Mouse (Mus musculus) forebrain, embryonic 12.5 days (tissue): Measurements from ENCODE around the gene Pcare. TPM values are rescaled to one million over a fixed set of nuclear protein-coding genes. Genes with fewer than 3 reads are reported as not detected.

ENCODE experiments used
- ATAC-seq: fragments of 200-750 bp; cut with Nextera tagmentation; 2 replicates; pipeline ENCODE4 v1.8.0; 2017; ENCODE audit warnings: moderate TSS enrichment; ENCODE audit not compliant: low FRiP score
- H3K27ac ChIP-seq: fragments of 300-500 bp; sonication (generic); 2 replicates; pipeline ENCODE4 v1.5.1; 2016; ENCODE audit warnings: mild to moderate bottlenecking
- H3K27me3 ChIP-seq: fragments of 300-500 bp; sonication (generic); 2 replicates; pipeline ENCODE4 v1.6.1; 2016; ENCODE audit warnings: mild to moderate bottlenecking
- H3K36me3 ChIP-seq: fragments of 300-500 bp; sonication (generic); replicated peaks from 2 replicates; pipeline ENCODE4 v1.6.1; 2016; ENCODE audit warnings: mild to moderate bottlenecking
- H3K4me1 ChIP-seq: fragments of 300-500 bp; sonication (generic); 2 replicates; pipeline ENCODE4 v1.6.1; 2016
- H3K4me2 ChIP-seq: fragments of 300-500 bp; sonication (generic); 2 replicates; pipeline ENCODE4 v1.6.1; 2016; ENCODE audit warnings: mild to moderate bottlenecking, moderate library complexity
- H3K4me3 ChIP-seq: fragments of 300-500 bp; sonication (generic); replicated peaks from 2 replicates; pipeline ENCODE4 v1.5.1; 2016; ENCODE audit warnings: mild to moderate bottlenecking
- H3K9ac ChIP-seq: fragments of 300-500 bp; sonication (generic); 2 replicates; pipeline ENCODE4 v1.6.1; 2016; ENCODE audit warnings: mild to moderate bottlenecking
- H3K9me3 ChIP-seq: fragments of 300-500 bp; sonication (generic); 2 replicates; pipeline ENCODE4 v1.6.1; 2016
- WGBS: fragments of 180-500 bp; shearing (Covaris S2); methylation state at CpG from one replicate; pipeline ENCODE4 v1.1.7; 2016; 5-methylcytosine and 5-hydroxymethylcytosine counted together
- polyA plus RNA-seq: library from polyadenylated mRNA; unstranded; fragments of >200 nt; fragmentation: Nextera tagmentation; extraction: Ambion mirVana; gene quantifications from 2 replicates; pipeline ENCODE4 v1.2.1, GENCODE M21; 2016

The Pcare gene
- polyA plus RNA-seq, 1 experiment from 2014 or later, result not detected

DNA sequence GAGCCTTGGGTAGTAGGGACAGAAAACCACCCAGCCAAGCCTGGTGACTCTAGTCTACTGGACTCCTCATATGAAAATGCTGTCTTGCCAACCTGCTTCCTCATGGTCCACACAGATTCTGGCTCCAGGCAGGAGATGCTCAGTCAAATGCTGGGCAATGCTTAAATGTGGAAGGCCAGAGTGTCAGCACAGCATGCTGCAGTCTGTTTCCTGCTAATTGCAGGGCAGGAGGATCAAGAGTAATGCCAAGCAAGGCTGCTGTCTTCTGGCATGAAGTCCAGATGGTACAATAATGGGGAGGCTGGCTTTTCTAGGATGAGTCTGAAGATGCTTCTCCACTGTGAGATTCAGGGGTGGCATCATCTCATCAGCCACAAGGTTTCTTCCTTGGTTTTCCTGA lies 32.3 kb downstream of the Pcare start:
- no peaks in the 10 kb centered on the region for H3K27me3 ChIP-seq
- H3K9ac ChIP-seq, result no peak overlapping the region
- H3K9me3 ChIP-seq, result no peaks in the 10 kb centered on the region
- no peak overlapping the region for H3K4me2 ChIP-seq
- H3K27ac ChIP-seq, result no peak overlapping the region
- H3K36me3 ChIP-seq, result no peaks in the 10 kb centered on the region
- ATAC-seq, result no peak
- H3K4me3 ChIP-seq, result no peak overlapping the region
- no peaks in the 10 kb centered on the region for H3K4me1 ChIP-seq

- 89% methylated on average over 8 of the region's 8 CpGs for WGBS
- H3K9me3 ChIP-seq, result no peaks in the 10 kb centered on the region
- no peak for ATAC-seq
These were observed 34.6 kb downstream of the Pcare start for GRCm38 (mm10) chr17:71717881-71718625.

GRCm38 (mm10) chr17:71715034-71715433 lies 37.7 kb downstream of the Pcare start:
- H3K4me1 ChIP-seq, result no peaks in the 10 kb centered on the region
- ATAC-seq, result no peak
- H3K4me3 ChIP-seq, result no peak overlapping the region
- no peaks in the 10 kb centered on the region for H3K9me3 ChIP-seq
- no peak overlapping the region for H3K4me2 ChIP-seq
- H3K36me3 ChIP-seq, result no peaks in the 10 kb centered on the region
- H3K27ac ChIP-seq, result no peak overlapping the region
- no peak overlapping the region for H3K9ac ChIP-seq
- WGBS, result 86% methylated on average over 3 of the region's 3 CpGs
- no peaks in the 10 kb centered on the region for H3K27me3 ChIP-seq

More at GRCm38 (mm10) chr17:71717881-71718625, 34.6 kb downstream of the Pcare start:
- Histone ChIP-seq H3K9ac (no peak overlapping the region), H3K4me2 (no peak overlapping the region), H3K27me3 (no peaks in the 10 kb centered on the region), H3K36me3 (no peaks in the 10 kb centered on the region), H3K4me1 (no peaks in the 10 kb centered on the region), H3K27ac (no peak overlapping the region), H3K4me3 (no peak overlapping the region)

GRCm38 (mm10) chr17:71712279-71712678 lies 40.4 kb downstream of the Pcare start:
- H3K36me3 ChIP-seq, result no peaks in the 10 kb centered on the region
- H3K9me3 ChIP-seq, result no peaks in the 10 kb centered on the region
- no peak overlapping the region for H3K9ac ChIP-seq
- peaks cover 7% of the 10 kb centered on the region; the same call in 1 of the 2 replicates for H3K4me1 ChIP-seq
- 79% methylated on average over 6 of the region's 6 CpGs for WGBS
- ATAC-seq, result no peak
- no peaks in the 10 kb centered on the region for H3K27me3 ChIP-seq
- H3K4me3 ChIP-seq, result no peak overlapping the region
- no peak overlapping the region for H3K27ac ChIP-seq
- H3K4me2 ChIP-seq, result no peak overlapping the region

DNA sequence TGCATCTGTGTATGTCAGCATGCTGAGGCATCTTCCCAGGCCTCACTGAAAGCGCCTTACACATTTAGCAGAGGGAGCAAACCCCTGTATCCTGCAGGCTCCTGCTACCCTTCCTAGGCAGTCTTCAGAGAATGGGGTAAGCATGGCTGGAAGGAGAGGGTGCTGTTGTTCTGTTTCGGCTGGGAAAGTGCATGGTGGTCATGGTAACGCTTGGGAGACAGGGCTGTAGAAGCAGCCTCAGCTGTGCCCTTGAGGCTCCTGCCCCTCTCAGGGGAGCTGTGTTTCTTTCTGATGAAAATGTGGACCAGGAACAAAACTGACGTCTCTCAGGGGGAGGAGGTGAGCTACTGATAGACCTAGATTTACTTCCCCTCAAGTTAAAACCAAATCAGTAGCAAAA lies 45.0 kb downstream of the Pcare start:
- Histone ChIP-seq H3K9ac (0 out of 2 replicates have a peak overlapping the region, but pooled peaks have one; percentile 12), H3K36me3 (no peaks in the 10 kb centered on the region), H3K27ac (no peak overlapping the region), H3K27me3 (no peaks in the 10 kb centered on the region), H3K4me1 (peaks cover 7% of the 10 kb centered on the region; the same call in 1 of the 2 replicates), H3K4me3 (no peak overlapping the region), H3K4me2 (no peak overlapping the region), H3K9me3 (no peaks in the 10 kb centered on the region)
- 45% methylated on average over 4 of the region's 4 CpGs for WGBS
- no peak for ATAC-seq

GRCm38 (mm10) chr17:71705550-71706480 lies 46.9 kb downstream of the Pcare start:
- ATAC-seq, result no peak
- H3K27me3 ChIP-seq, result no peaks in the 10 kb centered on the region
- no peak overlapping the region for H3K27ac ChIP-seq
- H3K4me2 ChIP-seq, result no peak overlapping the region
- H3K9me3 ChIP-seq, result no peaks in the 10 kb centered on the region
- peaks cover 7% of the 10 kb centered on the region; the same call in 1 of the 2 replicates for H3K4me1 ChIP-seq
- WGBS, result 88% methylated on average over 14 of the region's 14 CpGs
- H3K9ac ChIP-seq, result no peak overlapping the region
- no peak overlapping the region for H3K4me3 ChIP-seq
- H3K36me3 ChIP-seq, result no peaks in the 10 kb centered on the region

GRCm38 (mm10) chr17:71705113-71705512 lies 47.6 kb downstream of the Pcare start:
- Histone ChIP-seq H3K4me3 (no peak overlapping the region), H3K9ac (no peak overlapping the region), H3K4me2 (no peak overlapping the region), H3K27ac (no peak overlapping the region), H3K4me1 (peaks cover 7% of the 10 kb centered on the region; the same call in 1 of the 2 replicates), H3K27me3 (no peaks in the 10 kb centered on the region), H3K36me3 (no peaks in the 10 kb centered on the region), H3K9me3 (no peaks in the 10 kb centered on the region)
- ATAC-seq, result no peak
- WGBS, result 85% methylated on average over 1 of the region's 1 CpGs

- H3K4me3 ChIP-seq, result no peak overlapping the region
- 94% methylated on average over 11 of the region's 11 CpGs for WGBS
These were observed 54.1 kb downstream of the Pcare start for GRCm38 (mm10) chr17:71698619-71698956.

GRCm38 (mm10) chr17:71697896-71698618 lies 54.6 kb downstream of the Pcare start:
- Histone ChIP-seq H3K9ac (no peak overlapping the region), H3K27ac (no peak overlapping the region), H3K27me3 (no peaks in the 10 kb centered on the region), H3K9me3 (no peaks in the 10 kb centered on the region), H3K4me2 (no peak overlapping the region), H3K4me3 (no peak overlapping the region), H3K4me1 (peaks cover 8% of the 10 kb centered on the region; the same call in 1 of the 2 replicates), H3K36me3 (no peaks in the 10 kb centered on the region)
- 84% methylated on average over 11 of the region's 11 CpGs for WGBS
- no peak for ATAC-seq

More at GRCm38 (mm10) chr17:71698619-71698956, 54.1 kb downstream of the Pcare start:
- no peak overlapping the region for H3K4me2 ChIP-seq
- no peaks in the 10 kb centered on the region for H3K36me3 ChIP-seq
- peaks cover 3% of the 10 kb centered on the region; the same call in 1 of the 2 replicates for H3K4me1 ChIP-seq
- H3K9ac ChIP-seq, result no peak overlapping the region
- no peak for ATAC-seq
- no peaks in the 10 kb centered on the region for H3K27me3 ChIP-seq
- no peak overlapping the region for H3K27ac ChIP-seq
- H3K9me3 ChIP-seq, result no peaks in the 10 kb centered on the region

DNA sequence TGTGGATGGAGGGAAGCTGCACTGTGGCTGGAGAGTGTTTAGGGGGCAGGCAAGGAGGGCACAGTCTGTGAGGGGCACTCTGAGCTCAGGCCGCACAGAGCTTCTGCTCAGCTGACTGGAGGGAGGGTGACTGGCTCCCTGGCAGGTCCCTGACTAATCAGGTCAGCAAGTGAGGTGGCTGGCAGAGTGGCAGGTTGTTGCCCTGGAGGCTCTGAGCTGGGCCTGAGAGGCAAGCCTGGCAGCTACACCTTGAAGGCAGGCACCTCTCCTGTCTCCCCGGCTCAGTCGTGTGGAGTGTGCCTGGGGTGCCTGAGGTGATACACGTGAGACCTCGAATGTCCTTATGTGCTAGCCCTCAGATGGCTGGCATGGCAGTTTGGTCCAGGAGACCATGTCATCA lies 56.3 kb downstream of the Pcare start:
- 90% methylated on average over 5 of the region's 5 CpGs for WGBS
- Histone ChIP-seq H3K9ac (no peak overlapping the region), H3K9me3 (no peaks in the 10 kb centered on the region), H3K36me3 (no peaks in the 10 kb centered on the region), H3K4me1 (peaks cover 15% of the 10 kb centered on the region), H3K27me3 (no peaks in the 10 kb centered on the region), H3K4me2 (no peak overlapping the region), H3K27ac (no peak overlapping the region), H3K4me3 (no peak overlapping the region)
- ATAC-seq, result no peak

GRCm38 (mm10) chr17:71695716-71696315 lies 56.9 kb downstream of the Pcare start:
- no peaks in the 10 kb centered on the region for H3K9me3 ChIP-seq
- H3K4me1 ChIP-seq, result peaks cover 16% of the 10 kb centered on the region
- H3K36me3 ChIP-seq, result no peaks in the 10 kb centered on the region
- H3K4me2 ChIP-seq, result no peak overlapping the region
- H3K27me3 ChIP-seq, result no peaks in the 10 kb centered on the region
- no peak overlapping the region for H3K4me3 ChIP-seq
- H3K9ac ChIP-seq, result no peak overlapping the region
- 81% methylated on average over 15 of the region's 15 CpGs for WGBS
- ATAC-seq, result no peak
- H3K27ac ChIP-seq, result no peak overlapping the region

GRCm38 (mm10) chr17:71695151-71695550 lies 57.5 kb downstream of the Pcare start:
- H3K4me2 ChIP-seq, result no peak overlapping the region
- no peak overlapping the region for H3K27ac ChIP-seq
- no peak for ATAC-seq
- 92% methylated on average over 8 of the region's 8 CpGs for WGBS
- no peak overlapping the region for H3K9ac ChIP-seq
- H3K27me3 ChIP-seq, result no peaks in the 10 kb centered on the region
- H3K4me3 ChIP-seq, result no peak overlapping the region
- no peaks in the 10 kb centered on the region for H3K9me3 ChIP-seq
- peaks cover 16% of the 10 kb centered on the region for H3K4me1 ChIP-seq
- no peaks in the 10 kb centered on the region for H3K36me3 ChIP-seq
